Comparison of ENCODE assay signal across 7 mouse cellular contexts in the genomic region with DNA sequence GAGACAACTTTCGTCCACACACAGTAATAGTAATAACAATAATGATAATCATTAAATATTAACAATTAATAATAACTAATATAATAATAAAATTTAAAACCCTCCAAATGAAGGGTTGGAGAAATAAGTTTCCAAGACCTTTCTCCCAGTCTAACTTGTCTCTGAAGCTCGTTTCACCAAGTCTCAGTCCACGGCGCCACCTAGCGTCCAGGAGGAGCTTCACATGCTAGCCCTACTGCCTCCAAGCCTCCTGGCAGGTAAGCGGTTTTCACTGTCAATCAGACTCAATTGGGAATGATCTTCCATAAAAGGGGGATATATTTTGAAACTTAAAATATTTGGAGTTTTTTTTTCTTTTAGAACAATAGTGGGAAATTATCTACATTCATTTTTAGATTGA. TPM values are rescaled to one million over a fixed set of nuclear protein-coding genes. Genes with fewer than 3 reads are reported as not detected.
DNase-seq lines count a peak whose midpoint lies in the region; ATAC-seq and TF ChIP-seq lines count a peak whose summit lies in the region.

No protein-coding gene starts in this region.

- no peak overlapping the region for H3K9ac ChIP-seq in embryonic facial prominence, embryonic 12.5 days
- H3K9ac ChIP-seq in limb, embryonic 15.5 days: no peak overlapping the region
- no peak overlapping the region for H3K9ac ChIP-seq in midbrain, postnatal 0 days (replicated peaks; ENCODE audit: low read length, poor library complexity, severe bottlenecking)

- no peaks in the 10 kb centered on the region for H3K4me1 ChIP-seq in embryonic facial prominence, embryonic 12.5 days
- no peaks in the 10 kb centered on the region for H3K4me1 ChIP-seq in limb, embryonic 15.5 days
- no peaks in the 10 kb centered on the region for H3K4me1 ChIP-seq in midbrain, postnatal 0 days (ENCODE audit: insufficient read depth, low read length)

- H3K36me3 ChIP-seq in embryonic facial prominence, embryonic 12.5 days: no peaks in the 10 kb centered on the region
- H3K36me3 ChIP-seq in limb, embryonic 15.5 days: no peaks in the 10 kb centered on the region
- H3K36me3 ChIP-seq in midbrain, postnatal 0 days (ENCODE audit: insufficient read depth, low read length): no peaks in the 10 kb centered on the region

- peak overlapping the region; percentile 35; the same call in 1 of the 2 replicates for H3K4me2 ChIP-seq in embryonic facial prominence, embryonic 12.5 days (replicated peaks)
- H3K4me2 ChIP-seq in limb, embryonic 15.5 days: no peak overlapping the region
- peak overlapping the region; percentile 30; the same call in 1 of the 2 replicates for H3K4me2 ChIP-seq in midbrain, postnatal 0 days (ENCODE audit: low read depth, low read length, poor library complexity, severe bottlenecking)

- no peaks in the 10 kb centered on the region; the same call in 1 of the 2 replicates for H3K9me3 ChIP-seq in embryonic facial prominence, embryonic 12.5 days
- H3K9me3 ChIP-seq in limb, embryonic 15.5 days: no peaks in the 10 kb centered on the region
- no peaks in the 10 kb centered on the region for H3K9me3 ChIP-seq in midbrain, postnatal 0 days (ENCODE audit: low read length)

- H3K4me3 ChIP-seq in embryonic facial prominence, embryonic 12.5 days: no peak overlapping the region
- H3K4me3 ChIP-seq in limb, embryonic 15.5 days: peak overlapping the region; percentile 19; the same call in 1 of the 2 replicates
- no peak overlapping the region for H3K4me3 ChIP-seq in midbrain, postnatal 0 days (ENCODE audit: low read depth, low read length)

- H3K27ac ChIP-seq in embryonic facial prominence, embryonic 12.5 days: no peak overlapping the region
- H3K27ac ChIP-seq in limb, embryonic 15.5 days: no peak overlapping the region
- H3K27ac ChIP-seq in midbrain, postnatal 0 days (ENCODE audit: low read depth, low read length): no peak overlapping the region

- WGBS in embryonic facial prominence, embryonic 12.5 days: 9% methylated on average over 6 of the region's 6 CpGs
- 12% methylated on average over 6 of the region's 6 CpGs for WGBS in limb, embryonic 15.5 days
- 16% methylated on average over 6 of the region's 6 CpGs for WGBS in midbrain, postnatal 0 days

- DNase-seq in adrenal gland, postnatal 25 days: peak; percentile 86
- peak; percentile 88 for DNase-seq in heart, adult 8-10 months (ENCODE audit: low spot score)
- peak; percentile 87 for DNase-seq in kidney, adult 9 months
- peak; percentile 74 for DNase-seq in midbrain, postnatal 0 days (ENCODE audit: low spot score)
- DNase-seq in spleen, postnatal 10 days (ENCODE audit: low spot score in 2 of 2): peak; percentile 76 to 90

- TF ChIP-seq CTCF in midbrain, postnatal 0 days (IDR thresholded peaks at IDR 0.05): peak; percentile 88

- H3K27me3 ChIP-seq in embryonic facial prominence, embryonic 12.5 days: no peaks in the 10 kb centered on the region
- no peaks in the 10 kb centered on the region for H3K27me3 ChIP-seq in limb, embryonic 15.5 days
- no peaks in the 10 kb centered on the region for H3K27me3 ChIP-seq in midbrain, postnatal 0 days (ENCODE audit: insufficient read depth, low read length)

- ATAC-seq in embryonic facial prominence, embryonic 12.5 days (ENCODE audit: insufficient number of reproducible peaks, insufficient read depth, low FRiP score, low TSS enrichment): no peak
- no peak for ATAC-seq in limb, embryonic 15.5 days (ENCODE audit: insufficient number of reproducible peaks, low FRiP score, low TSS enrichment, low read depth)
- 0 out of 2 replicates have a peak, but pooled peaks have one; percentile 56 for ATAC-seq in midbrain, postnatal 0 days (ENCODE audit: low FRiP score)

RNA-seq across cellular contexts. Expression of gene Ric1, which starts 20.6 kb away (rescaled TPM):
- total RNA-seq in adrenal gland, postnatal 25 days (2021): 36.3 and 40.9 TPM in 2 replicates
- polyA plus RNA-seq in embryonic facial prominence, embryonic 12.5 days (2016; fragmentation: Nextera tagmentation; extraction: Ambion mirVana): 30.6 and 31.4 TPM in 2 replicates
- 10 to 100 TPM; 17.2 to 19.8 (median 18.8) TPM for total RNA-seq in heart, adult 8-10 months (2022)
- polyA plus RNA-seq in limb, embryonic 15.5 days (2015; fragmentation: Nextera tagmentation; extraction: Ambion mirVana): 16.1 and 19.8 TPM in 2 replicates
- 37.4 and 45.9 TPM in 2 replicates for total RNA-seq in midbrain, postnatal 0 days (2014; rRNA removed)
- 10.7 and 13.8 TPM in 2 replicates for polyA plus RNA-seq in midbrain, postnatal 0 days (2015; fragmentation: Nextera tagmentation; extraction: Ambion mirVana)
